Mouse (Mus musculus): ENCODE measurements around the gene Actn1. TPM values are rescaled to one million over a fixed set of nuclear protein-coding genes. Genes with fewer than 3 reads are reported as not detected.

Actn1 gene
- total and polyA plus RNA-seq, 3 experiments, result 2.7 to 13.2 (median 5.5) TPM

GRCm38 (mm10) chr12:80145365-80145764, 114.8 kb downstream of the Actn1 start:
- DNase-seq (ENCODE audit: extremely low read depth), result no peak
- H3K4me1 ChIP-seq (ENCODE audit: control insufficient read depth in 1 of 2, insufficient read depth in 2 of 2), result peaks cover 23 to 53% of the 10 kb centered on the region in 2 experiments
- in situ Hi-C loops (cut with MboI; ENCODE audit: low pct_ligation_motif_present, low pct_unique_long_range_greater_than_20kb, low sequenced_read_pairs), result loop anchor here (10.0 kb wide), 1 partner anchor 541 kb away; no protein-coding TSS in a partner anchor
- TF ChIP-seq SMC3 (IDR thresholded peaks at IDR 0.05; ENCODE audit: low read depth, low read length), result no peak
- TF ChIP-seq NRF1 (IDR thresholded peaks at IDR 0.05; ENCODE audit: low read depth, low read length), result no peak
- no peaks in the 10 kb centered on the region for H3K9me3 ChIP-seq (replicated peaks; ENCODE audit: low read length)
- H3K4me2 ChIP-seq (ENCODE audit: insufficient read depth, low read depth, poor library complexity, severe bottlenecking), result no peak overlapping the region
- no peak overlapping the region for H3K27ac ChIP-seq (ENCODE audit: insufficient read depth, low read depth)
- H3K4me3 ChIP-seq (replicated peaks in 1 of 3; ENCODE audit: low read depth in 2 of 3, low read length in 2 of 3, poor library complexity in 1 of 3), result no peak overlapping the region
- H3K9ac ChIP-seq (ENCODE audit: insufficient read depth, low read depth), result no peak overlapping the region
- H3K27me3 ChIP-seq (replicated peaks), result no peaks in the 10 kb centered on the region
- dilution Hi-C loops (cut with MboI; ENCODE audit: extremely low pct_ligation_motif_present, extremely low pct_unique_long_range_greater_than_20kb, low sequenced_read_pairs), result no loop called here
- no peaks in the 10 kb centered on the region for H3K36me3 ChIP-seq (replicated peaks in 1 of 2; ENCODE audit: control insufficient read depth in 1 of 2, insufficient read depth in 1 of 2, low read length in 1 of 2)
- H3K79me2 ChIP-seq (replicated peaks; ENCODE audit: control insufficient read depth, extremely low read depth, insufficient read depth, poor library complexity, severe bottlenecking), result no peaks in the 10 kb centered on the region

GRCm38 (mm10) chr12:80144846-80145245, 115.3 kb downstream of the Actn1 start:
- no peak overlapping the region for H3K4me2 ChIP-seq (ENCODE audit: insufficient read depth, low read depth, poor library complexity, severe bottlenecking)
- H3K36me3 ChIP-seq (replicated peaks in 1 of 2; ENCODE audit: control insufficient read depth in 1 of 2, insufficient read depth in 1 of 2, low read length in 1 of 2), result no peaks in the 10 kb centered on the region
- no peak overlapping the region for H3K9ac ChIP-seq (ENCODE audit: insufficient read depth, low read depth)
- no peaks in the 10 kb centered on the region for H3K79me2 ChIP-seq (replicated peaks; ENCODE audit: control insufficient read depth, extremely low read depth, insufficient read depth, poor library complexity, severe bottlenecking)
- in situ Hi-C loops (cut with MboI; ENCODE audit: low pct_ligation_motif_present, low pct_unique_long_range_greater_than_20kb, low sequenced_read_pairs), result loop anchor here (10.0 kb wide), 1 partner anchor 540 kb away; no protein-coding TSS in a partner anchor
- no peak for DNase-seq (ENCODE audit: extremely low read depth)
- no peak for TF ChIP-seq POLR2AphosphoS2 (IDR thresholded peaks at IDR 0.05; ENCODE audit: low read depth, low read length)
- no peak for TF ChIP-seq RCOR1 (conservative IDR thresholded peaks at IDR 0.05; ENCODE audit: low read depth, low read length)
- no peak for TF ChIP-seq UBTF (IDR thresholded peaks at IDR 0.05; ENCODE audit: low read depth, low read length)
- no peak for TF ChIP-seq ZC3H11A (IDR thresholded peaks at IDR 0.05; ENCODE audit: low read depth, low read length)
- no peak for TF ChIP-seq SMC3 (IDR thresholded peaks at IDR 0.05; ENCODE audit: low read depth, low read length)
- TF ChIP-seq KAT2A (IDR thresholded peaks at IDR 0.05; ENCODE audit: insufficient replicate concordance, low read length), result no peak
- H3K4me3 ChIP-seq (replicated peaks in 1 of 3; ENCODE audit: low read depth in 2 of 3, low read length in 2 of 3, poor library complexity in 1 of 3), result no peak overlapping the region
- no peaks in the 10 kb centered on the region for H3K9me3 ChIP-seq (replicated peaks; ENCODE audit: low read length)
- no peaks in the 10 kb centered on the region for H3K27me3 ChIP-seq (replicated peaks)
- H3K27ac ChIP-seq (ENCODE audit: insufficient read depth, low read depth), result no peak overlapping the region
- dilution Hi-C loops (cut with MboI; ENCODE audit: extremely low pct_ligation_motif_present, extremely low pct_unique_long_range_greater_than_20kb, low sequenced_read_pairs), result no loop called here
- peaks cover 24 to 48% of the 10 kb centered on the region in 2 experiments for H3K4me1 ChIP-seq (ENCODE audit: control insufficient read depth in 1 of 2, insufficient read depth in 2 of 2)

- Histone ChIP-seq H3K27ac (ENCODE audit: insufficient read depth, low read depth) (no peak overlapping the region), H3K79me2 (replicated peaks; ENCODE audit: control insufficient read depth, extremely low read depth, insufficient read depth, poor library complexity, severe bottlenecking) (no peaks in the 10 kb centered on the region), H3K4me3 (replicated peaks in 1 of 3; ENCODE audit: low read depth in 2 of 3, low read length in 2 of 3, poor library complexity in 1 of 3) (no peak overlapping the region), H3K36me3 (replicated peaks in 1 of 2; ENCODE audit: control insufficient read depth in 1 of 2, insufficient read depth in 1 of 2, low read length in 1 of 2) (no peaks in the 10 kb centered on the region), H3K4me1 (ENCODE audit: control insufficient read depth in 1 of 2, insufficient read depth in 2 of 2) (peaks cover 12 to 21% of the 10 kb centered on the region in 2 experiments), H3K4me2 (ENCODE audit: insufficient read depth, low read depth, poor library complexity, severe bottlenecking) (no peak overlapping the region), H3K27me3 (replicated peaks) (no peaks in the 10 kb centered on the region), H3K9me3 (replicated peaks; ENCODE audit: low read length) (no peaks in the 10 kb centered on the region), H3K9ac (ENCODE audit: insufficient read depth, low read depth) (no peak overlapping the region)
- DNase-seq (ENCODE audit: extremely low read depth), result peak; percentile 57
- in situ Hi-C loops (cut with MboI; ENCODE audit: low pct_ligation_motif_present, low pct_unique_long_range_greater_than_20kb, low sequenced_read_pairs), result loop anchor here (10.0 kb wide), 1 partner anchor 537 kb away; no protein-coding TSS in a partner anchor
- dilution Hi-C loops (cut with MboI; ENCODE audit: extremely low pct_ligation_motif_present, extremely low pct_unique_long_range_greater_than_20kb, low sequenced_read_pairs), result no loop called here
- TF ChIP-seq RAD21 (IDR thresholded peaks at IDR 0.05; ENCODE audit: low read depth, low read length), result peak; percentile 73
- 0 out of 2 replicates have a peak, but pooled peaks have one; percentile 24 for TF ChIP-seq MEF2A (IDR thresholded peaks at IDR 0.05; ENCODE audit: borderline replicate concordance, low read depth, low read length)
- TF ChIP-seq SMC3 (IDR thresholded peaks at IDR 0.05; ENCODE audit: low read depth, low read length), result peak; percentile 86
- TF ChIP-seq CTCF (conservative IDR thresholded peaks at IDR 0.05 in 1 of 2, IDR thresholded peaks at IDR 0.05 in 1 of 2; ENCODE audit: low read depth in 2 of 2, low read length in 2 of 2), result peak in 1 of 2 experiments; percentile 85; a peak in 3 of 4 replicates
- TF ChIP-seq IRF4 (IDR thresholded peaks at IDR 0.05; ENCODE audit: low read depth, low read length), result 0 out of 2 replicates have a peak, but pooled peaks have one; percentile 15
- no peak for TF ChIP-seq MAZ (IDR thresholded peaks at IDR 0.05; ENCODE audit: low read depth, low read length)
- no peak for TF ChIP-seq USF1 (IDR thresholded peaks at IDR 0.05; ENCODE audit: low read depth, low read length)
Measured at GRCm38 (mm10) chr12:80141470-80141869, 118.7 kb downstream of the Actn1 start.
